Mouse (Mus musculus): ENCODE results near the gene Mfn1. TPM values are rescaled to one million over a fixed set of nuclear protein-coding genes. Genes with fewer than 3 reads are reported as not detected.

Gene Mfn1
- polyA plus RNA-seq (2015; fragmentation: Nextera tagmentation; extraction: Ambion mirVana) = 32.0 and 39.4 TPM in 2 replicates

DNA sequence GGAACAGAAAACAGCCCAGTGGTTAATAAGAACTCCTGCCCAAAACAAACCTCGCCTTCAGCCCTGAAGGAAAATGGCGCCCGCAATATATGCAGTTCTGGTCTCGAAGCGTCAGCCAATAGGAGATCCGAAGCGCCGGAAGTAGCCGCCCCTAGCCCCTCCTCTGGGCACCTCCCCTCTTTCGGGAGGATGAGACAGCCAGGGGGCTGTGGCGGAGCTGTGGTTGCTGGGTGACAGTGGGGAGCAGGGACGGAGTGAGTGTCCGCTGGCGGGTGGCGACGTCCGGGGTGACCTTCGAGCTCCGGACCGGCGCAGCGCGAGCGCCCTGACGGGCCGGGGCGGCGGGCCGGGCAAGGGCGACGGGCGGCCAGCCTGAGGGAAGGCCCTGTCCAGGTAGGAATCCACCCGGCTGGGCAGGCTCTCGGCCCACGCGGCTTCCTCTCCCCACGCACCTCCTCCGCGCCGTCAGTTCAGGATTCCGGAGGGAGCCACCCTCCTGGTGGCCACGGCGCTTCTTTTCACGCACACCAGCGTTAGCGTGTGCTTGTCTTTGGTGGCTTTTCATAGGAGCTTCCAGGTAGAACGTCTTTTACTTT, at the start of gene Mfn1:
TSS of gene Mfn1 (plus strand) at position 163 of the 596 bp plus-strand sequence.
- peaks cover 10% of the 10 kb centered on the region for H3K4me1 ChIP-seq
- peak within 1 kb of the TSS; percentile 68 for H3K4me2 ChIP-seq
- no peaks in the 10 kb centered on the region for H3K27me3 ChIP-seq
- H3K9me3 ChIP-seq (replicated peaks) = 0 out of 2 replicates have a peak, but pooled peaks cover 4% of the 10 kb centered on the region
- peak; percentile 100 for ATAC-seq
- peak within 1 kb of the TSS; percentile 83 for H3K9ac ChIP-seq
- no peak within 1 kb of the TSS; the same call in 1 of the 2 replicates for H3K27ac ChIP-seq
- peaks cover 21% of the 10 kb centered on the region for H3K36me3 ChIP-seq (ENCODE audit: poor library complexity, severe bottlenecking)
- WGBS = 0% methylated on average over 39 of the region's 47 CpGs
- H3K4me3 ChIP-seq = peak within 1 kb of the TSS; percentile 89

DNA sequence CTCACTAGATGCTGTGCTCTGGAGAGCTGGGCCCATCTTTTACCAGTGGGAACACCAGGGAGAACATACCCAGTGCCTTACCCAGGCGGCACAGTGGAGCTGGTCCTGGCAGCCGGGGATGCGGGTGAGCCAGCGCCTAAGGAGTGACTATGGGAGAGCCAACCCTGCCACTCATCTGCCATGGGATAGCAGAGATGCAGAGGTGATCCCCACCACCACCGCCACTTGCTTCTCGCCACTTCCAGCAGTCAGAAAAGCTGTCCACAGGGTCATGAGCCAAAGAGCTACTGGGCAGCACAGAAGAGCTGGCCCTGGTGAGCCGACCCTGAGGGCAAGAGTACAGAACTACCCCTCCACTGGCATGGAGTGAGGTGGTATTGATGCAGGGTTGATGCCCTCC, 49.3 kb upstream of the Mfn1 start:
- ATAC-seq = no peak

DNA sequence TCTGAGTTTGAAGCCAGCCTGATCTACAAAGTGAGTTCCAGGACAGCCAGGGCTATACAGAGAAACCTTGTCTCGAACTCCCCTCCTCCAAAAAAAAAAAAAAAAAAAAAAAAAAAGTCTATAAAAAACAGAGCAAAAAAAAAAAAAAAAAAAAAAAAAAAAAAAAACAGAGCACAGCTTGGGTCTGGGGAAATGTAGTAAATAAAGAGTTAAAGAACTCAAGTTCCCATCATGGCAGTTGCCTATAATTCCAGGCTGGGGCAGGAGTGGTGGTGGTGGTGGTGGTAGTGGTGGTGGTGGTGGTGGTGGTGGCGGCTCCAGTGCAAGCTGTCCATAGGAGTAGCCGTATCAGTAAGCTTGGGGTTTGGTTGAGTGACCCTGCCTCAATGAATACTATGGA, 46.2 kb upstream of the Mfn1 start:
- ATAC-seq = no peak
- Histone ChIP-seq H3K9ac (no peak overlapping the region), H3K27ac (no peak overlapping the region), H3K27me3 (no peaks in the 10 kb centered on the region), H3K4me1 (no peaks in the 10 kb centered on the region), H3K36me3 (ENCODE audit: poor library complexity, severe bottlenecking) (no peaks in the 10 kb centered on the region), H3K4me3 (no peak overlapping the region), H3K9me3 (replicated peaks) (no peaks in the 10 kb centered on the region), H3K4me2 (no peak overlapping the region)
- 82% methylated on average over 3 of the region's 3 CpGs for WGBS

More for the DNA sequence above, 49.3 kb upstream of the Mfn1 start:
- no peak overlapping the region for H3K9ac ChIP-seq
- no peaks in the 10 kb centered on the region for H3K9me3 ChIP-seq (replicated peaks)
- no peaks in the 10 kb centered on the region for H3K27me3 ChIP-seq
- no peaks in the 10 kb centered on the region for H3K4me1 ChIP-seq
- no peak overlapping the region for H3K4me2 ChIP-seq
- WGBS = 92% methylated on average over 7 of the region's 7 CpGs
- no peaks in the 10 kb centered on the region for H3K36me3 ChIP-seq (ENCODE audit: poor library complexity, severe bottlenecking)
- H3K4me3 ChIP-seq = no peak overlapping the region
- H3K27ac ChIP-seq = no peak overlapping the region

DNA sequence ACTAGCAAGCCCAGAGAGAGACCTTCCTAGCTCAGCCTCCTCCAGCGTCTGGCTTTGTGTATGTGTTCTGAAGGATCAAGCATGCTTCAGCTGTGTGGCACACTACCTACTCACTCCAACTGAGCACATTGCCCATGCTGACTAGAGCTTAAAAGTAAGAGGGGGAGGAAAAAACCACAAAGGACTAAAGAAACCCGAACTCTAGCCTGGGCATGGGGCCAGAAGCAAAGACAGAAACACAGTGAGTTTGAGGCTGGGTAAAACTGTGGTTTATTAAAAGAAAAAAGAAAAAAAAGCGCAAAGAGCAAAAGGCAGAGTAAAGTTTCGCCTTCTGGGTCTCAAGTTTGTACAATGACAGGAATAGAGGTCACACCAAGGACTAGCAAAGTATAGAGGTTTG, 42.7 kb upstream of the Mfn1 start:
- H3K36me3 ChIP-seq (ENCODE audit: poor library complexity, severe bottlenecking) = no peaks in the 10 kb centered on the region
- H3K4me3 ChIP-seq = no peak overlapping the region
- H3K4me1 ChIP-seq = no peaks in the 10 kb centered on the region
- H3K9me3 ChIP-seq (replicated peaks) = no peaks in the 10 kb centered on the region
- H3K27ac ChIP-seq = no peak overlapping the region
- H3K4me2 ChIP-seq = no peak overlapping the region
- no peaks in the 10 kb centered on the region for H3K27me3 ChIP-seq
- H3K9ac ChIP-seq = no peak overlapping the region
- no peak for ATAC-seq
- 73% methylated on average over 4 of the region's 4 CpGs for WGBS

DNA sequence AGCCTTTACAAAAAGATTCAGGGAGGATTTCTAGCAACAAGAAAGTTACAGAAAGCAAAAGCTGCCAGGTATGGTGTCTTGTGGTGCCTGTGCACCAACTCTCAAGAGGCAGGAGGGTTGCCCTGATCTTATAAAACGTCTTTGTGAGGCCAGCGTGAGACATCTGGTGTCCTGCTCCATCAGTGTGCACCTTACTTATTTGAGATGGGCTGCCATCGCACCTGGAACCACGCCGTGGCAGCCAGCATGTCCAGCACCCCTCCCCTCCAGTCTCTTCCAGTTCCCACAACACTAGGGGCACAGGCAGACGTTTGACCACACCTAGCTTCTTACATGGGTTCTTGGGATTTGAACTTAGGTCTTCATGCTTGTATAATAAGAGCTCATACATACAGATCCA, 41.1 kb upstream of the Mfn1 start:
- H3K4me3 ChIP-seq = no peak overlapping the region
- H3K9me3 ChIP-seq (replicated peaks) = no peaks in the 10 kb centered on the region
- 86% methylated on average over 6 of the region's 6 CpGs for WGBS
- H3K4me1 ChIP-seq = no peaks in the 10 kb centered on the region
- no peaks in the 10 kb centered on the region for H3K27me3 ChIP-seq
- no peak overlapping the region for H3K4me2 ChIP-seq
- no peak overlapping the region for H3K9ac ChIP-seq
- H3K36me3 ChIP-seq (ENCODE audit: poor library complexity, severe bottlenecking) = no peaks in the 10 kb centered on the region
- H3K27ac ChIP-seq = no peak overlapping the region
- ATAC-seq = no peak

DNA sequence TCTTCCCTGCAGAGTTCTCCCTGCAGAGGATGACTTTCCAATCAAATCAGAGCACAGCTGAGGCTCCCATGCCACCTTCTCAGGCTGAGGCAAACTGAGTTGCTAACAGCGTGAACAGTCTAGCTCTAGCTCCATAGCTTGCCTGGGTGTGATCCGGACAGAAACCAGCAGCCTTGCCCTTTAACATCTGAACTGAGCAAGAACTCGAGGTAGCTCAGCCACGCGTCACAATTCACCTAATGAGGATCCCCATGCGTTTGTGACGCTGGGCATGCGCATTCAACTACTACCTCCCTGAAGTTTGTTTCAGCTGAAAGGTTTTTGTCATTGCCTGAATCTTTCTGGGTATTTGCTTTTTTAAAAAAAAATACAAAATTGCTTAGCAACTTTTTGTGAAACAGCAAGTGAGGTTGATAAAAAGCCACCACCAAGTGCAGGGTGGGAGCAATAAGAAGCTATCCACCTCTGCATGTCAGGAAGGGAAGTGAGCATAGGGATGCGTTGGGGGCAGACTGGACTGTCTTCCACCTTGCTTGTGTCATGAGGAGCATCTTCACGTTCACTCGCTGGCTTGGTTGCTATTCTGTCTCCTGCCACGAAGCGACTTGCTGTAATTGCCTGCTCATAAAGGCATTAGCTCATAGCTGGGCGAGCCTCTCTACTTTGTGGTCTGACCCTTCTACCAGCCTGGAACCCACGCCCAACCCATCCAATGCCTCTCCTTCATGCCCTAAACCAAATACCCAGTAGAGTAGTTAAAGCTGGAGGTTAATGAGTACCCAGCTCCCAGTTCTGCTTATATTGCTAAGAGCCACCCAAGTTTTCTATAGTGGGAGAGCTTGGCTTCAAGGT, 39.0 kb upstream of the Mfn1 start:
- whole genome bisulfite sequencing = 82% methylated on average over 15 of the region's 15 CpGs
- ATAC-seq = no peak
- H3K4me2 ChIP-seq = no peak overlapping the region
- H3K9me3 ChIP-seq (replicated peaks) = no peaks in the 10 kb centered on the region
- H3K4me3 ChIP-seq = no peak overlapping the region
- H3K36me3 ChIP-seq (ENCODE audit: poor library complexity, severe bottlenecking) = no peaks in the 10 kb centered on the region
- no peak overlapping the region for H3K9ac ChIP-seq
- H3K4me1 ChIP-seq = peaks cover under 1% of the 10 kb centered on the region; the same call in 1 of the 2 replicates
- no peaks in the 10 kb centered on the region for H3K27me3 ChIP-seq
- H3K27ac ChIP-seq = no peak overlapping the region

GRCm38 (mm10) chr3:32490928-32491315, 38.3 kb upstream of the Mfn1 start:
- H3K27ac ChIP-seq = no peak overlapping the region
- no peak for ATAC-seq
- H3K36me3 ChIP-seq (ENCODE audit: poor library complexity, severe bottlenecking) = no peaks in the 10 kb centered on the region
- H3K27me3 ChIP-seq = no peaks in the 10 kb centered on the region
- no peaks in the 10 kb centered on the region for H3K9me3 ChIP-seq (replicated peaks)
- no peak overlapping the region for H3K4me2 ChIP-seq
- H3K4me3 ChIP-seq = no peak overlapping the region
- no peak overlapping the region for H3K9ac ChIP-seq
- H3K4me1 ChIP-seq = peaks cover 7% of the 10 kb centered on the region

- no peak for ATAC-seq
- Histone ChIP-seq H3K4me2 (no peak within 1 kb of the TSS), H3K4me3 (no peak within 1 kb of the TSS), H3K27me3 (no peaks in the 10 kb centered on the region), H3K4me1 (peaks cover 7% of the 10 kb centered on the region), H3K36me3 (ENCODE audit: poor library complexity, severe bottlenecking) (no peaks in the 10 kb centered on the region), H3K9me3 (replicated peaks) (no peaks in the 10 kb centered on the region), H3K9ac (no peak within 1 kb of the TSS), H3K27ac (no peak within 1 kb of the TSS)
- WGBS = 85% methylated on average over 11 of the region's 11 CpGs
Observed at GRCm38 (mm10) chr3:32492097-32493090, 36.9 kb upstream of the Mfn1 start, which contains the start of gene Kcnmb3. Gene Kcnmb3, minus strand, starts transcription at chr3:32492231.

DNA sequence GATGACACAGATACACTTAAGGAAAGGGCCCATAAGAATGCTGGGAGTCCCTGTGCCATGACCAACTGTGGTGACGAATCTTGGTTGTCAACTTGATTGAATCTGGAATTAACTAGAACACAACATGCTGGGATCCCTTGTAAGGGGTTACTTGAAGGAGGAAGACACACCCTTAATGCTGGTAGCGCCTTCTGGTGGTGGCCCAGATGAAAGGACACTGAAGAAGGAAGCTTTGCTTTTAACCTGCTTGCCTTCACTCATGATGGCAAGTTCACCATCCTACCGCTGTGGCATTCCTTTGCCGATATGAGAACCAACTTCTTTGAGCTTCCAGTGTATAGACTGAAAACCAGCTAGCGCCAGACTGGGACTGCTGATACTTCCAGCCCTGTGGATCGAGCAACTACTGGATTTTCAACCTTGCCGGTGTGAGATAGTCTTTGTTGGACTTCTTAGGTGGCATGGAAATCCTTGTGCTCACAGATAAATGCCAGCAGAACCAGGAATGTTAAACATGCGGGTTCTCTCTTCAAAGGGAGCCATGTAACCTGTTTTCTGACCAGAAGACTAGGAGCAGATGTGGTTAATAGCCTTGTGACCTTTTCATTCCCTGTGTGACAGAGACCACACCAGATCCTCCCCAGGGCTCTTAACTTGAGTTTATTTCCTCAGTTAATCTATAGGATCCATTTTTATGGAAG, 34.7 kb upstream of the Mfn1 start:
- H3K4me1 ChIP-seq = peaks cover 7% of the 10 kb centered on the region
- H3K27me3 ChIP-seq = no peaks in the 10 kb centered on the region
- no peak overlapping the region for H3K27ac ChIP-seq
- no peak for ATAC-seq
- no peaks in the 10 kb centered on the region for H3K9me3 ChIP-seq (replicated peaks)
- no peak overlapping the region for H3K4me2 ChIP-seq
- no peaks in the 10 kb centered on the region for H3K36me3 ChIP-seq (ENCODE audit: poor library complexity, severe bottlenecking)
- H3K9ac ChIP-seq = no peak overlapping the region
- 92% methylated on average over 8 of the region's 8 CpGs for WGBS
- H3K4me3 ChIP-seq = no peak overlapping the region

- Histone ChIP-seq H3K36me3 (ENCODE audit: poor library complexity, severe bottlenecking) (no peaks in the 10 kb centered on the region), H3K9me3 (replicated peaks) (no peaks in the 10 kb centered on the region), H3K4me1 (peaks cover 7% of the 10 kb centered on the region), H3K27ac (no peak overlapping the region), H3K4me2 (no peak overlapping the region), H3K9ac (no peak overlapping the region), H3K4me3 (no peak overlapping the region), H3K27me3 (no peaks in the 10 kb centered on the region)
- ATAC-seq = no peak
- 41% methylated on average over 8 of the region's 8 CpGs for WGBS
Observed at GRCm38 (mm10) chr3:32495088-32495770, 34.0 kb upstream of the Mfn1 start.

Measured in forebrain, embryonic 13.5 days (tissue).